Mouse (Mus musculus): ENCODE measurements around the gene Thsd1. TPM values are rescaled to one million over a fixed set of nuclear protein-coding genes. Genes with fewer than 3 reads are reported as not detected.

Thsd1 gene
- polyA plus RNA-seq, 1 experiment from 2014 or later: 10.6 TPM

DNA sequence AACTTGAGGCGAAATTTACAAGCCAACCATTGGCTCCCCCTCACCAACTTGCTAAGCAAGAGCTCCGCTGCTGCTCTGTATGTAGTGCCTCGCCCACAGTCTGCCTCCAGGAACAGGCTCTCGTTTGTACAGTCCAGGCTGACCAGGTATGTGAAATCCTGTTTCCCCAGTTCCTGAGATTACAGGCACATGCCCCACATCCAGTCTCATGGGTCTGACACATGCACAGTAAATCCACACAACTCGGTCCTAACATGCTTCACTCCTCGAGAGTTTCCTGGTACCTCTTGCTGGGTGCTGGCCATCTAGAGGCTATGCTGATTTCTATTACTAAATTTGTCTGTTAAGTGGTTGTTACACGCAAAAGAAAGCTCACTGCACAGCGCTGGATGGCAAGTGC, 752 bp upstream of the Thsd1 start:
- H3K9me3 ChIP-seq: no peaks in the 10 kb centered on the region
- no peak overlapping the region for H3K27ac ChIP-seq
- H3K36me3 ChIP-seq: peaks cover 14% of the 10 kb centered on the region
- H3K4me2 ChIP-seq (replicated peaks): no peak overlapping the region
- 66% methylated on average over 8 of the region's 8 CpGs for WGBS
- ATAC-seq (ENCODE audit: insufficient number of reproducible peaks, insufficient read depth, low FRiP score, low TSS enrichment): no peak
- H3K4me1 ChIP-seq: no peaks in the 10 kb centered on the region
- H3K27me3 ChIP-seq: peaks cover 14% of the 10 kb centered on the region
- no peak overlapping the region for H3K9ac ChIP-seq
- no peak overlapping the region for H3K4me3 ChIP-seq

DNA sequence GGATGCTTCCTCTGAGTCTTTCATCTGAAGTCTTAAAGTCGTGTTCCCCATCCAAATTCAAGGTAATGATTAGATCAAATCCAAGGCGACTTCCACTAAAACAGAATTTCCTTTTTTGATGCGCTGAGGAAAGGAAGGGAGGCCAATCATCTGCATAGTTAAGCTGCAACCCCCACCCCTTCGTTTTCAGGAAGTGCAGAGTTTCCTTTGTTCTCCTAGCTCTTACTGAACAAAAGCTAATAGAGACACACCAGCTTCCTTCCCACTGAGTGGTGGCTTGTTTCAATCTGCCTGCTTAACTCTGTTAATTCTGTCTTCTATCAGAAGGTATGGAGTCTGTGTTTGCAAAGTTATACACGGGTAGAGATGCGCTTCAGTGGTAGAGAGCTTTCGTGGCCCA, 1.5 kb downstream of the Thsd1 start:
- Histone ChIP-seq H3K36me3 (no peaks in the 10 kb centered on the region), H3K27me3 (peaks cover 14% of the 10 kb centered on the region), H3K4me3 (no peak overlapping the region), H3K27ac (no peak overlapping the region; the same call in 1 of the 2 replicates), H3K9ac (no peak overlapping the region), H3K9me3 (no peaks in the 10 kb centered on the region), H3K4me2 (replicated peaks) (no peak overlapping the region), H3K4me1 (no peaks in the 10 kb centered on the region)
- no peak for ATAC-seq (ENCODE audit: insufficient number of reproducible peaks, insufficient read depth, low FRiP score, low TSS enrichment)
- WGBS: 38% methylated on average over 7 of the region's 7 CpGs

DNA sequence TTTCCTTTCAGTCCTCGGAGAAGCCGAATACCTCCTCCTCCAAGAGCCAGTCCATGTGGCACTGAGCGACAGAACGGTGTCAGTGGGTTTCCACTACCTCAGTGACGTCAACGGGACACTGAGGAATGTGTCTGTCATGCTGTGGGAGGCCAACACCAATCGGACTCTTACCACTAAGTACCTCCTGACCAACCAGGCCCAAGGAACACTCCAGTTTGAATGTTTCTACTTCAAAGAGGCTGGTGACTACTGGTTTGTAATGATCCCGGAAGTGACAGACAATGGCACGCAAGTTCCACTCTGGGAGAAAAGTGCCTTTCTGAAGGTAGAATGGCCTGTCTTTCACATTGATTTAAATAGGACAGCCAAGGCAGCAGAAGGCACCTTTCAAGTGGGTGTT, 15.9 kb downstream of the Thsd1 start:
- no peak for ATAC-seq (ENCODE audit: insufficient number of reproducible peaks, insufficient read depth, low FRiP score, low TSS enrichment)
- Histone ChIP-seq H3K27ac (no peak overlapping the region), H3K36me3 (no peaks in the 10 kb centered on the region), H3K9me3 (no peaks in the 10 kb centered on the region), H3K27me3 (no peaks in the 10 kb centered on the region), H3K9ac (no peak overlapping the region), H3K4me2 (replicated peaks) (no peak overlapping the region), H3K4me1 (0 out of 2 replicates have a peak, but pooled peaks cover 3% of the 10 kb centered on the region), H3K4me3 (no peak overlapping the region)
- 89% methylated on average over 9 of the region's 9 CpGs for WGBS

DNA sequence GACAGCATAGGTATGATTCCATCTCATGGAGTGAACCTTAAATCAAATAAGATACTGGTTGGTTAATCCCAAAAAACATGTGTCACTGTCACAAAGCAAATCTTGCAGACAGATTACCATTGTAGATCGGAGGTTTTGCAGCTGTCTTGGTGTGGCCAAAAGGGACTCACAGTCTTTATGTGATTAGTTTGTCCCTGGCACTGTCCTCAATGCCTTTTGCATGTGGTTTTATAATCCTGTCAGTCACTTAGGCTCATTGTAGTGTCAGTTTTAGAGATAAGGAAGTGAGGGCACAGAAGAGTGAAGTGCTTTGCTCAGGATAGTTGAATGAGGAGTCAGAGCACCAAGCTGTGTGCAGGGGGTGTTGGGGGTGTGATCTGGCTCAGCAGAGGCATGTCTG, 18.6 kb downstream of the Thsd1 start:
- Histone ChIP-seq H3K27ac (no peak overlapping the region), H3K4me3 (no peak overlapping the region), H3K4me2 (replicated peaks) (no peak overlapping the region), H3K27me3 (no peaks in the 10 kb centered on the region), H3K4me1 (0 out of 2 replicates have a peak, but pooled peaks cover 3% of the 10 kb centered on the region), H3K9me3 (no peaks in the 10 kb centered on the region), H3K36me3 (no peaks in the 10 kb centered on the region), H3K9ac (no peak overlapping the region)
- 84% methylated on average over 1 of the region's 1 CpGs for WGBS
- ATAC-seq (ENCODE audit: insufficient number of reproducible peaks, insufficient read depth, low FRiP score, low TSS enrichment): no peak

- no peak overlapping the region for H3K27ac ChIP-seq
- no peaks in the 10 kb centered on the region for H3K27me3 ChIP-seq
- no peaks in the 10 kb centered on the region for H3K9me3 ChIP-seq
- WGBS: 56% methylated on average over 12 of the region's 12 CpGs
- H3K4me1 ChIP-seq: 0 out of 2 replicates have a peak, but pooled peaks cover 3% of the 10 kb centered on the region
- no peak overlapping the region for H3K9ac ChIP-seq
- ATAC-seq (ENCODE audit: insufficient number of reproducible peaks, insufficient read depth, low FRiP score, low TSS enrichment): no peak
- no peaks in the 10 kb centered on the region for H3K36me3 ChIP-seq
- H3K4me3 ChIP-seq: no peak overlapping the region
- H3K4me2 ChIP-seq (replicated peaks): no peak overlapping the region
Measured at GRCm38 (mm10) chr8:22247956-22248355, 20.8 kb downstream of the Thsd1 start.

DNA sequence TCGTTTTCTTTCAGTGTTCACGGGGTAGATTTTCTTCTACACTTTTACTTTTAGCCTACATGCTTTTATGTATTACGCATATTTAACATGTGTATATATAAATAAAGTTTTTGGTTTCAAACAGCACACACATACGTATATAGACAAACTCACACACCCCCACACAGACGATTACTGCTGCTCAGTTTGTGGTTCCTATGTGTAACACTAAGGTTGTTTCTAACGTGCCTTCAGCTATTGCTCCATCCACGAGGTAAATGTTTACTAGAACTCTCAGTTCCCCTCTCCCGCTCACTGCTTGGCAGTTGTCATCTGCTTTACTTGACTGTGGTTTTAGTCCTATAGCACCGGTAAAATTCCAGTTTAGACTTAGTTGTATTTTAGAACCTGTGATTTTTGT, 22.0 kb downstream of the Thsd1 start:
- Histone ChIP-seq H3K4me3 (no peak overlapping the region), H3K36me3 (no peaks in the 10 kb centered on the region), H3K9me3 (no peaks in the 10 kb centered on the region), H3K4me2 (replicated peaks) (no peak overlapping the region), H3K27ac (no peak overlapping the region), H3K27me3 (no peaks in the 10 kb centered on the region), H3K4me1 (0 out of 2 replicates have a peak, but pooled peaks cover 3% of the 10 kb centered on the region), H3K9ac (no peak overlapping the region)
- 83% methylated on average over 9 of the region's 9 CpGs for WGBS
- no peak for ATAC-seq (ENCODE audit: insufficient number of reproducible peaks, insufficient read depth, low FRiP score, low TSS enrichment)

- no peaks in the 10 kb centered on the region for H3K4me1 ChIP-seq
- H3K27me3 ChIP-seq: no peaks in the 10 kb centered on the region
- H3K36me3 ChIP-seq: no peaks in the 10 kb centered on the region
- no peak overlapping the region for H3K4me2 ChIP-seq (replicated peaks)
- 0 out of 2 replicates have a peak, but pooled peaks have one; percentile 49 for ATAC-seq (ENCODE audit: insufficient number of reproducible peaks, insufficient read depth, low FRiP score, low TSS enrichment)
- H3K9ac ChIP-seq: no peak overlapping the region
- WGBS: 88% methylated on average over 18 of the region's 18 CpGs
- no peaks in the 10 kb centered on the region for H3K9me3 ChIP-seq
- H3K4me3 ChIP-seq: no peak overlapping the region
- no peak overlapping the region for H3K27ac ChIP-seq
Measured at GRCm38 (mm10) chr8:22258946-22259450, 31.9 kb downstream of the Thsd1 start.

DNA sequence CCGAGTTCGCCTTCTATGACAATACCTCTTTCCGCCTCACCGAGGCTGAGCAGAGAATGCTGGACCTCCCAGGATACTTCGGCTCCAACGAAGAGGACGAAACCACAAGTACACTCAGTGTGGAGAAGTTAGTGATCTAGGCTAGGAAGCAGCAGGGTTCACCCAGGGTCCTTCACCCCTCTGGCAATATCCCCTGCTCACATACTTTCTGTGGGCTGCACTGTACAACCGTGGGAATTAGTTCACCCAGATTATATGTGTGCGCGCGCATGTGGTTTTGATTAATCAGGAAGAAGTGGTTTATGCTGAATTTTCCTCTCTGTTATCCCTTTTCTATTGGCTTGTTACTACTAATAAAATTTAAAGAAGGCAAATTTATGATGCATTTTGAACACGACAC, 32.4 kb downstream of the Thsd1 start:
- Histone ChIP-seq H3K4me2 (replicated peaks) (no peak overlapping the region), H3K9ac (no peak overlapping the region), H3K27ac (no peak overlapping the region), H3K9me3 (no peaks in the 10 kb centered on the region), H3K4me3 (no peak overlapping the region), H3K4me1 (no peaks in the 10 kb centered on the region), H3K36me3 (no peaks in the 10 kb centered on the region), H3K27me3 (no peaks in the 10 kb centered on the region)
- ATAC-seq (ENCODE audit: insufficient number of reproducible peaks, insufficient read depth, low FRiP score, low TSS enrichment): peak; percentile 67; the same call in 1 of the 2 replicates
- 72% methylated on average over 12 of the region's 12 CpGs for WGBS

- H3K4me1 ChIP-seq: no peaks in the 10 kb centered on the region
- H3K9me3 ChIP-seq: no peaks in the 10 kb centered on the region
- 54% methylated on average over 9 of the region's 9 CpGs for WGBS
- no peak for ATAC-seq (ENCODE audit: insufficient number of reproducible peaks, insufficient read depth, low FRiP score, low TSS enrichment)
- no peak overlapping the region for H3K27ac ChIP-seq
- no peaks in the 10 kb centered on the region for H3K36me3 ChIP-seq
- H3K27me3 ChIP-seq: no peaks in the 10 kb centered on the region
- H3K4me2 ChIP-seq (replicated peaks): no peak overlapping the region
- no peak overlapping the region for H3K9ac ChIP-seq
- H3K4me3 ChIP-seq: no peak overlapping the region
Measured at GRCm38 (mm10) chr8:22260091-22260722, 33.1 kb downstream of the Thsd1 start.

- H3K36me3 ChIP-seq: no peaks in the 10 kb centered on the region
- no peak overlapping the region for H3K4me2 ChIP-seq (replicated peaks)
- H3K9ac ChIP-seq: no peak overlapping the region
- no peaks in the 10 kb centered on the region for H3K27me3 ChIP-seq
- 85% methylated on average over 3 of the region's 3 CpGs for WGBS
- no peaks in the 10 kb centered on the region for H3K9me3 ChIP-seq
- no peaks in the 10 kb centered on the region for H3K4me1 ChIP-seq
- H3K4me3 ChIP-seq: no peak overlapping the region
- ATAC-seq (ENCODE audit: insufficient number of reproducible peaks, insufficient read depth, low FRiP score, low TSS enrichment): no peak
- no peak overlapping the region for H3K27ac ChIP-seq
Measured at GRCm38 (mm10) chr8:22262267-22262666, 35.2 kb downstream of the Thsd1 start.

DNA sequence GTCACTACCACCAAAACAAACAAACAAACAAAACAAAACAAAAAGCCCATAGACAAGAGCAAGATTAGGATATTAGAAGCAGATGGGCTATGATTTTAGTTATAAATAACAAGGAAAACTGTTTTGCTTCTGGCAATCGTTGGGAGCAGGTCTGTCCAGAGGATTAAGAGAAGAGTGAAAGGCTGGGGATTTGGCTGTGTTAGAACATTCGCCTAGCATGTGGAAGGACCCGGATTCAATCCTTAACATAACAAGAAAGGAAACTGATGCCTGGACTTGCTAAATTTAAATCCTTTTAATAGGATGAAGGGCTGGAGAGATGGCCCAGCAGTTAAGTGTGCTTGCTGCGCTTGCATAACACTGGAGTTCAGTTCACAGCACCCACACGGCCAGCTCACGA, 37.2 kb downstream of the Thsd1 start:
- Histone ChIP-seq H3K4me1 (no peaks in the 10 kb centered on the region), H3K27ac (no peak overlapping the region), H3K9ac (no peak overlapping the region), H3K4me2 (replicated peaks) (no peak overlapping the region), H3K4me3 (no peak overlapping the region), H3K36me3 (no peaks in the 10 kb centered on the region), H3K27me3 (no peaks in the 10 kb centered on the region), H3K9me3 (no peaks in the 10 kb centered on the region)
- no peak for ATAC-seq (ENCODE audit: insufficient number of reproducible peaks, insufficient read depth, low FRiP score, low TSS enrichment)
- WGBS: 72% methylated on average over 6 of the region's 6 CpGs

DNA sequence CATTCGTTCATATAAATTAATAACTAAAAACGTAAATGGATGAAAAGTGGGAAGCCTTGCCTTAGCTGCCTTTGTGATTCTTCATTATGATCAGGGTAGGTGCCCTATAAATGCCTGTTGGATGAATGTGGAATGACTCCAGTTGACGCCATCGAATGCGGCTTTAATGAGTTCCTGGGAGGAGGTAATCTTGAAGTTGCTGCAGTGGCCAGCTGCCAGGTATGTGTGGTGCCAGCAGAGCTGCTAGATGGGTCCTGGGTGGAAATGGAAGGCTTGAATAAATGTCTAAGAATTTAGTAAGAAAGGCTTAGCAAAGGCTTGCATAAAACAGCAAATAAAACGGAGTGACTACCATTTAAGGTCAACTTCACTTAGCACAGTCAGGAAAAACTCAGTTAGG, 37.7 kb downstream of the Thsd1 start:
- Histone ChIP-seq H3K4me2 (replicated peaks) (no peak overlapping the region), H3K9ac (no peak overlapping the region), H3K9me3 (no peaks in the 10 kb centered on the region), H3K27ac (no peak overlapping the region), H3K36me3 (no peaks in the 10 kb centered on the region), H3K4me1 (no peaks in the 10 kb centered on the region), H3K27me3 (no peaks in the 10 kb centered on the region), H3K4me3 (no peak overlapping the region)
- 90% methylated on average over 6 of the region's 6 CpGs for WGBS
- ATAC-seq (ENCODE audit: insufficient number of reproducible peaks, insufficient read depth, low FRiP score, low TSS enrichment): no peak
